Mouse (Mus musculus): ENCODE data around the gene Sost.

- TF ChIP-seq EP300 (IDR thresholded peaks at IDR 0.05; ENCODE audit: low read depth) (no peak), CTCF (IDR thresholded peaks at IDR 0.05; ENCODE audit: low read depth) (no peak)
These were observed 44.7 kb upstream of the Sost start for GRCm38 (mm10) chr11:102011510-102011909.
